Mouse (Mus musculus) kidney, embryonic 14.5 days (tissue): ENCODE results near the gene Ttll11. TPM values are rescaled to one million over a fixed set of nuclear protein-coding genes. Genes with fewer than 3 reads are reported as not detected.

Source experiments
- ATAC-seq: fragments of 200-750 bp; cut with Nextera tagmentation; 2 replicates; pipeline ENCODE4 v1.8.0; 2017; ENCODE audit warnings: moderate number of reproducible peaks, mild to moderate bottlenecking, moderate TSS enrichment, moderate library complexity; ENCODE audit not compliant: low FRiP score, low TSS enrichment
- H3K27ac ChIP-seq: fragments of 300-500 bp; sonication (generic); 2 replicates; pipeline ENCODE4 v1.5.1; 2014; ENCODE audit warnings: low read depth, mild to moderate bottlenecking, low read length, moderate library complexity, mixed read lengths
- H3K27me3 ChIP-seq: fragments of 300-500 bp; sonication (generic); 2 replicates; pipeline ENCODE4 v1.6.1; 2014; ENCODE audit warnings: mild to moderate bottlenecking, low read length; ENCODE audit not compliant: control insufficient read depth, insufficient read depth
- H3K36me3 ChIP-seq: fragments of 300-500 bp; sonication (generic); 2 replicates; pipeline ENCODE4 v1.6.1; 2014; ENCODE audit warnings: low read length, mixed read lengths; ENCODE audit not compliant: control insufficient read depth, insufficient read depth
- H3K4me1 ChIP-seq: fragments of 300-500 bp; sonication (generic); 2 replicates; pipeline ENCODE4 v1.6.1; 2014; ENCODE audit warnings: low read length, mixed read lengths; ENCODE audit not compliant: control insufficient read depth, insufficient read depth
- H3K4me2 ChIP-seq: fragments of 300-500 bp; sonication (generic); replicated peaks from 2 replicates; pipeline ENCODE4 v1.6.1; 2014; ENCODE audit warnings: low read depth, mild to moderate bottlenecking, low read length
- H3K4me3 ChIP-seq: fragments of 300-500 bp; sonication (generic); 2 replicates; pipeline ENCODE4 v1.5.1; 2014; ENCODE audit warnings: mild to moderate bottlenecking, low read length
- H3K9ac ChIP-seq: fragments of 300-500 bp; sonication (generic); 2 replicates; pipeline ENCODE4 v1.6.1; 2014; ENCODE audit warnings: low read depth, mild to moderate bottlenecking, low read length, moderate library complexity
- H3K9me3 ChIP-seq: fragments of 300-500 bp; sonication (generic); 2 replicates; pipeline ENCODE4 v1.6.1; 2016; ENCODE audit warnings: low read length; ENCODE audit not compliant: control insufficient read depth
- WGBS: fragments of 180-500 bp; shearing (Covaris S2); extraction: QIAGEN DNeasy Blood & Tissue Kit; methylation state at CpG from one replicate; pipeline ENCODE4 v1.1.7; 2014; 5-methylcytosine and 5-hydroxymethylcytosine counted together
- polyA plus RNA-seq: library from polyadenylated mRNA; unstranded; fragments of >200 nt; fragmentation: Nextera tagmentation; extraction: Ambion mirVana; gene quantifications from 2 replicates; pipeline ENCODE4 v1.2.1, GENCODE M21; 2014

The Ttll11 gene
- polyA plus RNA-seq, 1 experiment from 2014 or later = 0.58 TPM

DNA sequence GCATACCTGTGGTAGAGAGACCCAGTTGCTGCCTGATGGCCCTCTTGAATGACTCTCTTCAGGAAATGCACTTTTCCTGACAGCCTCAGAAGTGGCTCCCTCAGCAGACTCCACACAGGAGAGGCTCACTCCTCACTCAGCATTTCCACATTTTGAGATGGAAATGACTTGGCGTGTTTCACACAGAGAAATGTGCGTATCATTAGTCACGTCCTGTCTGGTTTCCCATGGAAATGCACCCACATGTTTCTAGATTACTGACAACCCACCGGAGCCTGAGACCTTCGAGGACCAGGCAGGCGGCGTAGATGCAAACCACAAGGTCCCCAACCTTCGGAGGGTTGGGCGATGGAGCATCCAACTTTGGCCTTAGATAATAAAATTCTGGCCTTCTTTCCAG is 97.8 kb downstream of the Ttll11 start:
- H3K27ac ChIP-seq = no peak overlapping the region
- no peaks in the 10 kb centered on the region for H3K4me1 ChIP-seq
- no peak overlapping the region for H3K4me2 ChIP-seq
- no peaks in the 10 kb centered on the region for H3K27me3 ChIP-seq
- WGBS = 82% methylated on average over 9 of the region's 9 CpGs
- no peak overlapping the region for H3K4me3 ChIP-seq
- H3K9me3 ChIP-seq = no peaks in the 10 kb centered on the region
- no peak for ATAC-seq
- no peaks in the 10 kb centered on the region for H3K36me3 ChIP-seq
- no peak overlapping the region for H3K9ac ChIP-seq

DNA sequence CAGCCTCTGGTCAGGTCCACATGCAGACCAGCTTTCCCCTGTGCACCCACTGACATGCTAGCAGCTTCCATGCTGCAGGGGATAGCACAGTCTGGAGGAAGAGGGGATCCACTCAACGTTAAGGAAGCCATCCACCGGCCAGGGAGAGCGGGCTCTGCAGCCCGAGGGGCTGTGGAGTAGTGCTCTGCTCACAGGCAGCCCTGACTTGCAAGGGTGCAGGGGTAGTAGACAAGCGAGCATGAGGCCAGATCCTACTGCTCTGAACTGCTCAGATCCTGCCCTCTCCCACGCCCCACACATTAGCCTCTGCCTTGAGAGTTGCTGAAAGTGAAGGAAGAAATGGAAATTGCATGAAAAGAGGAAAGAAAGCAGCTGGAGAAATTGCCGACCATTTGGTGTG is 99.4 kb downstream of the Ttll11 start:
- Histone ChIP-seq H3K9ac (no peak overlapping the region), H3K27ac (no peak overlapping the region), H3K36me3 (no peaks in the 10 kb centered on the region), H3K4me1 (no peaks in the 10 kb centered on the region), H3K4me3 (no peak overlapping the region), H3K9me3 (no peaks in the 10 kb centered on the region), H3K4me2 (no peak overlapping the region), H3K27me3 (no peaks in the 10 kb centered on the region)
- 57% methylated on average over 7 of the region's 7 CpGs for WGBS
- ATAC-seq = no peak

GRCm38 (mm10) chr2:35879887-35880286 is 99.8 kb downstream of the Ttll11 start:
- 78% methylated on average over 4 of the region's 4 CpGs for WGBS

GRCm38 (mm10) chr2:35878506-35878905 is 101.2 kb downstream of the Ttll11 start:
- no peak for ATAC-seq
- Histone ChIP-seq H3K4me3 (no peak overlapping the region), H3K4me2 (no peak overlapping the region), H3K4me1 (no peaks in the 10 kb centered on the region), H3K9me3 (no peaks in the 10 kb centered on the region), H3K27me3 (no peaks in the 10 kb centered on the region), H3K36me3 (no peaks in the 10 kb centered on the region), H3K27ac (no peak overlapping the region), H3K9ac (no peak overlapping the region)
- 99% methylated on average over 3 of the region's 3 CpGs for WGBS

More at GRCm38 (mm10) chr2:35879887-35880286, 99.8 kb downstream of the Ttll11 start:
- Histone ChIP-seq H3K27me3 (no peaks in the 10 kb centered on the region), H3K9me3 (no peaks in the 10 kb centered on the region), H3K4me3 (no peak overlapping the region), H3K4me1 (no peaks in the 10 kb centered on the region), H3K27ac (no peak overlapping the region), H3K4me2 (no peak overlapping the region), H3K36me3 (no peaks in the 10 kb centered on the region), H3K9ac (no peak overlapping the region)
- ATAC-seq = no peak

- Histone ChIP-seq H3K27me3 (no peaks in the 10 kb centered on the region), H3K9ac (no peak overlapping the region), H3K9me3 (no peaks in the 10 kb centered on the region), H3K4me1 (no peaks in the 10 kb centered on the region), H3K36me3 (no peaks in the 10 kb centered on the region), H3K4me2 (no peak overlapping the region), H3K27ac (no peak overlapping the region), H3K4me3 (no peak overlapping the region)
- 88% methylated on average over 7 of the region's 7 CpGs for WGBS
- no peak for ATAC-seq
Observed at GRCm38 (mm10) chr2:35875572-35875971, 104.1 kb downstream of the Ttll11 start.

- Histone ChIP-seq H3K4me1 (no peaks in the 10 kb centered on the region), H3K4me3 (no peak overlapping the region), H3K4me2 (no peak overlapping the region), H3K9me3 (no peaks in the 10 kb centered on the region), H3K27me3 (no peaks in the 10 kb centered on the region), H3K36me3 (no peaks in the 10 kb centered on the region), H3K27ac (no peak overlapping the region), H3K9ac (no peak overlapping the region)
- ATAC-seq = no peak
- WGBS = 81% methylated on average over 8 of the region's 8 CpGs
Observed at GRCm38 (mm10) chr2:35874421-35874820, 105.3 kb downstream of the Ttll11 start.

DNA sequence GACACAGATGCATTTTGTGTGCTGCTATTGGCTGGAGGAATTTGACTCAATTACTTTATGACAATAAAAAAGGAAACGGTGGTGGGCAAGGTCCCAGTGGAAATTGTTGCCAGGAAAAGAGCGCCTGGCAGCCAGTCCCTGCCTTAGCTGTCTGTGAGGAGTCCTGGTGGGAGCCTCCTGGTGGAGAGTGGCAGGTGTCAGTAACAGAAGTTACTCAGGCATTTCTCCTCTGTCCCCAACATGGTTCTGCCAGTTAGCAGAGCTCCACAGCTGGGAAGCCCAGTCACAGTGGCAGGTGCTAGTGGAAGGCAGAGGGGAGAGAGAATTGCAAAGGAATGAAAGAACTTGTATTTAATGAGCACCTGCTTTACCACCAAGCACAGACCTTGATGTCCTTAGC is 110.5 kb downstream of the Ttll11 start:
- WGBS = 62% methylated on average over 2 of the region's 2 CpGs
- no peak for ATAC-seq

GRCm38 (mm10) chr2:35863284-35863683 is 116.4 kb downstream of the Ttll11 start:
- H3K27me3 ChIP-seq = no peaks in the 10 kb centered on the region
- no peak for ATAC-seq
- no peak overlapping the region for H3K27ac ChIP-seq
- H3K4me1 ChIP-seq = no peaks in the 10 kb centered on the region
- WGBS = 64% methylated on average over 4 of the region's 4 CpGs
- H3K4me2 ChIP-seq = no peak overlapping the region
- no peaks in the 10 kb centered on the region for H3K36me3 ChIP-seq
- no peak overlapping the region for H3K9ac ChIP-seq
- no peaks in the 10 kb centered on the region for H3K9me3 ChIP-seq
- no peak overlapping the region for H3K4me3 ChIP-seq

More for the DNA sequence above, 110.5 kb downstream of the Ttll11 start:
- Histone ChIP-seq H3K4me1 (no peaks in the 10 kb centered on the region), H3K4me3 (no peak overlapping the region), H3K27ac (no peak overlapping the region), H3K4me2 (no peak overlapping the region), H3K9me3 (no peaks in the 10 kb centered on the region), H3K36me3 (no peaks in the 10 kb centered on the region), H3K27me3 (no peaks in the 10 kb centered on the region), H3K9ac (no peak overlapping the region)

GRCm38 (mm10) chr2:35861185-35861584 is 118.5 kb downstream of the Ttll11 start:
- ATAC-seq = no peak
- 77% methylated on average over 7 of the region's 7 CpGs for WGBS
- no peaks in the 10 kb centered on the region for H3K9me3 ChIP-seq
- H3K27me3 ChIP-seq = no peaks in the 10 kb centered on the region
- H3K4me2 ChIP-seq = no peak overlapping the region
- H3K27ac ChIP-seq = no peak overlapping the region
- no peak overlapping the region for H3K9ac ChIP-seq
- no peaks in the 10 kb centered on the region for H3K36me3 ChIP-seq
- no peak overlapping the region for H3K4me3 ChIP-seq
- no peaks in the 10 kb centered on the region for H3K4me1 ChIP-seq

GRCm38 (mm10) chr2:35860394-35860744 is 119.3 kb downstream of the Ttll11 start:
- WGBS = 24% methylated on average over 10 of the region's 10 CpGs
- Histone ChIP-seq H3K4me1 (no peaks in the 10 kb centered on the region), H3K27me3 (no peaks in the 10 kb centered on the region), H3K4me3 (no peak overlapping the region), H3K27ac (no peak overlapping the region), H3K36me3 (no peaks in the 10 kb centered on the region), H3K4me2 (no peak overlapping the region), H3K9ac (no peak overlapping the region), H3K9me3 (no peaks in the 10 kb centered on the region)
- no peak for ATAC-seq
